ENCODE assay signal across 8 mouse cellular contexts in genomic region chr1:164303821-164304220, GRCm38 (mm10). TPM values are rescaled to one million over a fixed set of nuclear protein-coding genes. Genes with fewer than 3 reads are reported as not detected.
DNase-seq lines count a peak whose midpoint lies in the region; ATAC-seq and TF ChIP-seq lines count a peak whose summit lies in the region.

TSS of gene Nme7 (plus strand) at chr1:164304121.

- no peak for DNase-seq in lung, postnatal 0 days (ENCODE audit: low spot score)
- no peak for DNase-seq in lung, postnatal 4 days
- DNase-seq in embryonic facial prominence, embryonic 11.5 days (ENCODE audit: low spot score) = no peak
- no peak for DNase-seq in midbrain, embryonic 14.5 days
- DNase-seq in embryo, embryonic 9.5 days (ENCODE audit: extremely low spot score) = no peak
- DNase-seq in right cerebral cortex, postnatal 10 days (ENCODE audit: low spot score in 2 of 2) = no peak

- peaks cover 6% of the 10 kb centered on the region; the same call in 1 of the 2 replicates for H3K4me1 ChIP-seq in lung, postnatal 0 days (ENCODE audit: insufficient read depth, low read depth, low read length)
- H3K4me1 ChIP-seq in embryonic facial prominence, embryonic 11.5 days (ENCODE audit: control insufficient read depth, insufficient read depth, low read length) = no peaks in the 10 kb centered on the region
- 0 out of 2 replicates have a peak, but pooled peaks cover 10% of the 10 kb centered on the region for H3K4me1 ChIP-seq in intestine, embryonic 15.5 days (replicated peaks)
- peaks cover 11% of the 10 kb centered on the region for H3K4me1 ChIP-seq in midbrain, embryonic 14.5 days (ENCODE audit: control insufficient read depth, insufficient read depth, low read length)

- H3K9me3 ChIP-seq in lung, postnatal 0 days (ENCODE audit: low read length) = no peaks in the 10 kb centered on the region
- H3K9me3 ChIP-seq in embryonic facial prominence, embryonic 11.5 days (replicated peaks; ENCODE audit: control insufficient read depth, low read length) = no peaks in the 10 kb centered on the region
- no peaks in the 10 kb centered on the region for H3K9me3 ChIP-seq in intestine, embryonic 15.5 days
- H3K9me3 ChIP-seq in midbrain, embryonic 14.5 days (ENCODE audit: control insufficient read depth, low read length) = no peaks in the 10 kb centered on the region

- no peak for ATAC-seq in lung, postnatal 0 days
- no peak for ATAC-seq in embryonic facial prominence, embryonic 11.5 days (replicated peaks; ENCODE audit: insufficient number of reproducible peaks, low FRiP score, low TSS enrichment, low read depth)
- no peak for ATAC-seq in intestine, embryonic 15.5 days
- ATAC-seq in midbrain, embryonic 14.5 days (ENCODE audit: low FRiP score, low TSS enrichment) = no peak
- ATAC-seq in frontal cortex, adult (ENCODE audit: low TSS enrichment) = no peak

- H3K4me2 ChIP-seq in lung, postnatal 0 days (replicated peaks; ENCODE audit: low read depth, low read length) = no peak within 1 kb of the TSS
- H3K4me2 ChIP-seq in embryonic facial prominence, embryonic 11.5 days (ENCODE audit: low read depth, low read length) = no peak within 1 kb of the TSS
- no peak within 1 kb of the TSS for H3K4me2 ChIP-seq in intestine, embryonic 15.5 days (replicated peaks)
- H3K4me2 ChIP-seq in midbrain, embryonic 14.5 days (ENCODE audit: low read length) = no peak within 1 kb of the TSS

- H3K27me3 ChIP-seq in lung, postnatal 0 days (replicated peaks; ENCODE audit: insufficient read depth, low read length) = no peaks in the 10 kb centered on the region
- no peaks in the 10 kb centered on the region for H3K27me3 ChIP-seq in embryonic facial prominence, embryonic 11.5 days (ENCODE audit: control insufficient read depth, insufficient read depth, low read length)
- no peaks in the 10 kb centered on the region for H3K27me3 ChIP-seq in intestine, embryonic 15.5 days (replicated peaks)
- no peaks in the 10 kb centered on the region for H3K27me3 ChIP-seq in midbrain, embryonic 14.5 days (ENCODE audit: control insufficient read depth, insufficient read depth, low read length)

- H3K9ac ChIP-seq in lung, postnatal 0 days (replicated peaks; ENCODE audit: low read depth) = no peak within 1 kb of the TSS
- H3K9ac ChIP-seq in embryonic facial prominence, embryonic 11.5 days (replicated peaks; ENCODE audit: low read length) = no peak within 1 kb of the TSS
- H3K9ac ChIP-seq in intestine, embryonic 15.5 days = no peak within 1 kb of the TSS
- no peak within 1 kb of the TSS for H3K9ac ChIP-seq in midbrain, embryonic 14.5 days (replicated peaks; ENCODE audit: low read length)

- peaks cover 7% of the 10 kb centered on the region; the same call in 1 of the 2 replicates for H3K36me3 ChIP-seq in lung, postnatal 0 days (ENCODE audit: insufficient read depth, low read length)
- peaks cover 3% of the 10 kb centered on the region; the same call in 1 of the 2 replicates for H3K36me3 ChIP-seq in embryonic facial prominence, embryonic 11.5 days (replicated peaks; ENCODE audit: control insufficient read depth, insufficient read depth, low read depth, low read length)
- peaks cover 9% of the 10 kb centered on the region for H3K36me3 ChIP-seq in intestine, embryonic 15.5 days
- peaks cover 42% of the 10 kb centered on the region for H3K36me3 ChIP-seq in midbrain, embryonic 14.5 days (ENCODE audit: control insufficient read depth, insufficient read depth, low read length)

- no peak for TF ChIP-seq CTCF in lung, postnatal 0 days (IDR thresholded peaks at IDR 0.05)

- H3K27ac ChIP-seq in lung, postnatal 0 days (ENCODE audit: low read length) = no peak within 1 kb of the TSS
- no peak within 1 kb of the TSS for H3K27ac ChIP-seq in embryonic facial prominence, embryonic 11.5 days (replicated peaks; ENCODE audit: low read depth, low read length)
- no peak within 1 kb of the TSS for H3K27ac ChIP-seq in intestine, embryonic 15.5 days
- no peak within 1 kb of the TSS for H3K27ac ChIP-seq in midbrain, embryonic 14.5 days (replicated peaks; ENCODE audit: low read depth, low read length)

- no peak within 1 kb of the TSS for H3K4me3 ChIP-seq in lung, postnatal 0 days (ENCODE audit: low read depth, low read length)
- H3K4me3 ChIP-seq in embryonic facial prominence, embryonic 11.5 days (ENCODE audit: low read depth, low read length) = no peak within 1 kb of the TSS
- H3K4me3 ChIP-seq in intestine, embryonic 15.5 days (replicated peaks) = no peak within 1 kb of the TSS
- H3K4me3 ChIP-seq in midbrain, embryonic 14.5 days (replicated peaks; ENCODE audit: low read depth, low read length) = no peak within 1 kb of the TSS

- 77% methylated on average over 5 of the region's 5 CpGs for WGBS in lung, postnatal 0 days
- 89% methylated on average over 5 of the region's 5 CpGs for WGBS in embryonic facial prominence, embryonic 11.5 days
- 89% methylated on average over 5 of the region's 5 CpGs for WGBS in intestine, embryonic 15.5 days
- WGBS in midbrain, embryonic 14.5 days = 94% methylated on average over 5 of the region's 5 CpGs

- no peak for TF ChIP-seq EP300 in lung, postnatal 0 days (IDR thresholded peaks at IDR 0.05)

RNA-seq across cellular contexts. Expression of gene Nme7, which starts in this region (rescaled TPM):
- polyA plus RNA-seq in lung, postnatal 0 days (2015; fragmentation: Nextera tagmentation; extraction: Ambion mirVana) = 17.7 and 18.8 TPM in 2 replicates
- polyA plus RNA-seq in embryonic facial prominence, embryonic 11.5 days (2014; fragmentation: Nextera tagmentation; extraction: Ambion mirVana) = 46.7 and 51.6 TPM in 2 replicates
- 35.0 and 35.2 TPM in 2 replicates for polyA plus RNA-seq in intestine, embryonic 15.5 days (2015; fragmentation: Nextera tagmentation; extraction: Ambion mirVana)
- polyA plus RNA-seq in midbrain, embryonic 14.5 days (2014; fragmentation: Nextera tagmentation; extraction: Ambion mirVana) = 27.7 and 29.4 TPM in 2 replicates
